Mouse (Mus musculus): ENCODE results near the gene Hoxa10. TPM values are rescaled to one million over a fixed set of nuclear protein-coding genes. Genes with fewer than 3 reads are reported as not detected.

The Hoxa10 gene
- polyA plus RNA-seq, 1 experiment from 2014 or later = 0.20 TPM

GRCm38 (mm10) chr6:52183311-52184080 lies 57.2 kb downstream of the Hoxa10 start:
- no peaks in the 10 kb centered on the region for H3K36me3 ChIP-seq (ENCODE audit: control insufficient read depth, insufficient read depth, low read length)
- no peak for ATAC-seq (replicated peaks; ENCODE audit: insufficient number of reproducible peaks, low FRiP score, low TSS enrichment)
- H3K4me2 ChIP-seq = no peak overlapping the region
- no peak overlapping the region for H3K27ac ChIP-seq (ENCODE audit: low read depth, low read length)
- no peaks in the 10 kb centered on the region for H3K4me1 ChIP-seq (ENCODE audit: control insufficient read depth, insufficient read depth, low read length)
- H3K9me3 ChIP-seq (replicated peaks; ENCODE audit: control insufficient read depth, low read length) = no peaks in the 10 kb centered on the region
- H3K27me3 ChIP-seq (ENCODE audit: control insufficient read depth, insufficient read depth, low read length) = peaks cover 100% of the 10 kb centered on the region
- H3K9ac ChIP-seq (ENCODE audit: low read depth, low read length) = no peak overlapping the region
- 17% methylated on average over 10 of the region's 10 CpGs for WGBS (ENCODE audit: insufficient replicate concordance)
- no peak overlapping the region for H3K4me3 ChIP-seq (ENCODE audit: low read depth, low read length)

- no peak overlapping the region for H3K4me2 ChIP-seq
- peaks cover 99% of the 10 kb centered on the region for H3K27me3 ChIP-seq (ENCODE audit: control insufficient read depth, insufficient read depth, low read length)
- WGBS (ENCODE audit: insufficient replicate concordance) = 20% methylated on average over 1 of the region's 1 CpGs
- H3K27ac ChIP-seq (ENCODE audit: low read depth, low read length) = no peak overlapping the region
- H3K9me3 ChIP-seq (replicated peaks; ENCODE audit: control insufficient read depth, low read length) = no peaks in the 10 kb centered on the region
- no peak for ATAC-seq (replicated peaks; ENCODE audit: insufficient number of reproducible peaks, low FRiP score, low TSS enrichment)
- H3K36me3 ChIP-seq (ENCODE audit: control insufficient read depth, insufficient read depth, low read length) = no peaks in the 10 kb centered on the region
- H3K9ac ChIP-seq (ENCODE audit: low read depth, low read length) = no peak overlapping the region
- no peaks in the 10 kb centered on the region for H3K4me1 ChIP-seq (ENCODE audit: control insufficient read depth, insufficient read depth, low read length)
- H3K4me3 ChIP-seq (ENCODE audit: low read depth, low read length) = no peak overlapping the region
Observed at GRCm38 (mm10) chr6:52182793-52183192, 57.9 kb downstream of the Hoxa10 start.

- Histone ChIP-seq H3K9ac (ENCODE audit: low read depth, low read length) (no peak overlapping the region), H3K27ac (ENCODE audit: low read depth, low read length) (no peak overlapping the region), H3K4me2 (no peak overlapping the region), H3K4me3 (ENCODE audit: low read depth, low read length) (no peak overlapping the region), H3K4me1 (ENCODE audit: control insufficient read depth, insufficient read depth, low read length) (no peaks in the 10 kb centered on the region), H3K9me3 (replicated peaks; ENCODE audit: control insufficient read depth, low read length) (no peaks in the 10 kb centered on the region), H3K36me3 (ENCODE audit: control insufficient read depth, insufficient read depth, low read length) (no peaks in the 10 kb centered on the region), H3K27me3 (ENCODE audit: control insufficient read depth, insufficient read depth, low read length) (peaks cover 99% of the 10 kb centered on the region)
- no peak for ATAC-seq (replicated peaks; ENCODE audit: insufficient number of reproducible peaks, low FRiP score, low TSS enrichment)
- 31% methylated on average over 2 of the region's 2 CpGs for WGBS (ENCODE audit: insufficient replicate concordance)
Observed at GRCm38 (mm10) chr6:52182030-52182429, 58.6 kb downstream of the Hoxa10 start.

MicroRNAs within 50 kb of the gene (microRNA counts, 519-probe panel; counts per million panel counts)
- microRNA mmu-miR-196b = 32.2 counts per million

Small RNAs within 50 kb of the gene (microRNA-seq; reads per million reads assigned to microRNA genes)
- 389 reads per million, percentile 78 among the genes with 10 or more reads in this experiment for gene Mir196b (ENCODE audit: borderline number of aligned reads)

Other genes with a start within 250 kb of the Hoxa10 start
- 16.1 and 16.9 TPM in 2 replicates for gene Skap2, start 228.3 kb downstream of the Hoxa10 start, polyA plus RNA-seq (2014; fragmentation: Nextera tagmentation; extraction: Ambion mirVana)
- gene Hoxa1, start 82.5 kb downstream of the Hoxa10 start, polyA plus RNA-seq (2014; fragmentation: Nextera tagmentation; extraction: Ambion mirVana) = 1.2 TPM in 2 replicates
- gene Hoxa2, start 76.0 kb downstream of the Hoxa10 start, polyA plus RNA-seq (2014; fragmentation: Nextera tagmentation; extraction: Ambion mirVana) = 3.5 and 3.6 TPM in 2 replicates
- 0.45 and 0.57 TPM in 2 replicates for gene 5730596B20Rik, start 63.4 kb downstream of the Hoxa10 start, polyA plus RNA-seq (2014; fragmentation: Nextera tagmentation; extraction: Ambion mirVana)
- gene Hoxa4, start 49.1 kb downstream of the Hoxa10 start, polyA plus RNA-seq (2014; fragmentation: Nextera tagmentation; extraction: Ambion mirVana) = 0.68 and 1.4 TPM in 2 replicates
- 2.4 and 2.6 TPM in 2 replicates for gene Hoxa5, start 36.3 kb downstream of the Hoxa10 start, polyA plus RNA-seq (2014; fragmentation: Nextera tagmentation; extraction: Ambion mirVana)
- not detected in 2 replicates for gene Hoxa6, start 32.1 kb downstream of the Hoxa10 start, polyA plus RNA-seq (2014; fragmentation: Nextera tagmentation; extraction: Ambion mirVana)
- gene Hoxa3, start 27.5 kb downstream of the Hoxa10 start, polyA plus RNA-seq (2014; fragmentation: Nextera tagmentation; extraction: Ambion mirVana) = 1.5 and 2.2 TPM in 2 replicates
- gene Gm28308, start 27.5 kb downstream of the Hoxa10 start, polyA plus RNA-seq (2014; fragmentation: Nextera tagmentation; extraction: Ambion mirVana) = not detected in 2 replicates
- 0.49 TPM in 2 replicates for gene Hoxa7, start 19.0 kb downstream of the Hoxa10 start, polyA plus RNA-seq (2014; fragmentation: Nextera tagmentation; extraction: Ambion mirVana)
- gene Hoxa9, start 9.8 kb downstream of the Hoxa10 start, polyA plus RNA-seq (2014; fragmentation: Nextera tagmentation; extraction: Ambion mirVana) = 0.13 and 0.29 TPM in 2 replicates
- gene Hoxa11, start 5.0 kb upstream of the Hoxa10 start, polyA plus RNA-seq (2014; fragmentation: Nextera tagmentation; extraction: Ambion mirVana) = not detected in 2 replicates
- 0.20 TPM in 1 of 2 replicates, not detected in the other for gene Hoxa13, start 20.0 kb upstream of the Hoxa10 start, polyA plus RNA-seq (2014; fragmentation: Nextera tagmentation; extraction: Ambion mirVana)
- gene Evx1, start 72.6 kb upstream of the Hoxa10 start, polyA plus RNA-seq (2014; fragmentation: Nextera tagmentation; extraction: Ambion mirVana) = not detected in 2 replicates

Measured in heart, embryonic 11.5 days (tissue).